Mouse (Mus musculus) CH12.LX (cell line): ENCODE results near the gene Rtp3. TPM values are rescaled to one million over a fixed set of nuclear protein-coding genes. Genes with fewer than 3 reads are reported as not detected.
A peak's percentile ranks its signal among the peaks of the same experiment; 100 is the strongest.

Experiments
- DNase-seq: peaks from one replicate; pipeline ENCODE4 v3.0.0-alpha.2; 2013; ENCODE audit errors: extremely low read depth
- H3K27ac ChIP-seq: 2 replicates; pipeline ENCODE4 v1.5.1; 2012; ENCODE audit warnings: low read depth, mild to moderate bottlenecking, control low read depth, moderate library complexity; ENCODE audit not compliant: insufficient read depth
- H3K27me3 ChIP-seq: replicated peaks from 2 replicates; pipeline ENCODE3; 2012; ENCODE audit warnings: inconsistent platforms
- H3K36me3 ChIP-seq, 2 experiments: replicated peaks in 1 of 2; 2 replicates each; pipeline versions ENCODE3 to v1.6.1; 2012; ENCODE audit warnings: inconsistent platforms in 1 of 2, low read length in 1 of 2, mild to moderate bottlenecking in 1 of 2, mixed read lengths in 1 of 2, moderate library complexity in 1 of 2; ENCODE audit not compliant: control insufficient read depth in 1 of 2, insufficient read depth in 1 of 2
- H3K4me1 ChIP-seq, 2 experiments: 2 replicates each; pipeline ENCODE4 v1.6.1; 2012; ENCODE audit warnings: inconsistent platforms in 1 of 2, moderate library complexity in 1 of 2; ENCODE audit not compliant: insufficient read depth in 2 of 2, control insufficient read depth in 1 of 2
- H3K4me2 ChIP-seq: 2 replicates; pipeline ENCODE4 v1.6.1; 2012; ENCODE audit warnings: low read depth, mild to moderate bottlenecking, control low read depth; ENCODE audit not compliant: poor library complexity, insufficient read depth, severe bottlenecking
- H3K4me3 ChIP-seq, 3 experiments: fragments of 150-350 bp in 1 of 3; sonication (generic) in 1 of 3; replicated peaks in 1 of 3; 2 replicates each; pipeline versions ENCODE3 to v1.5.1; 2011 to 2012; ENCODE audit warnings: low read depth in 2 of 3, low read length in 2 of 3, mild to moderate bottlenecking in 2 of 3, moderate library complexity in 2 of 3, control low read depth in 1 of 3, improper control_type of control experiment in 1 of 3, inconsistent platforms in 1 of 3, mixed read lengths in 1 of 3; ENCODE audit not compliant: poor library complexity in 1 of 3
- H3K79me2 ChIP-seq: replicated peaks from 2 replicates; pipeline ENCODE4 v1.6.1; 2012; ENCODE audit warnings: mild to moderate bottlenecking, moderate library complexity; ENCODE audit not compliant: control insufficient read depth, poor library complexity, insufficient read depth, severe bottlenecking; ENCODE audit errors: extremely low read depth
- H3K9ac ChIP-seq: 2 replicates; pipeline ENCODE4 v1.6.1; 2012; ENCODE audit warnings: low read depth, mild to moderate bottlenecking, control low read depth, moderate library complexity; ENCODE audit not compliant: insufficient read depth
- H3K9me3 ChIP-seq: replicated peaks from 2 replicates; pipeline ENCODE3; 2012; ENCODE audit warnings: low read length, inconsistent platforms, mixed read lengths
- CHD1 ChIP-seq: IDR thresholded peaks from 2 replicates; pipeline ENCODE4 v1.6.1; 2012; ENCODE audit warnings: low read depth, low read length, improper control_type of control experiment, inconsistent platforms
- CHD2 ChIP-seq: IDR thresholded peaks from 2 replicates; pipeline ENCODE4 v1.6.1; 2011; ENCODE audit warnings: low read length, improper control_type of control experiment
- E2F4 ChIP-seq: IDR thresholded peaks from 2 replicates; pipeline ENCODE4 v1.6.1; 2011; ENCODE audit warnings: low read depth, low read length, improper control_type of control experiment; ENCODE audit not compliant: insufficient replicate concordance
- ELF1 ChIP-seq: IDR thresholded peaks from 2 replicates; pipeline ENCODE4 v1.6.1; 2014; ENCODE audit warnings: low read depth, mild to moderate bottlenecking, inconsistent platforms, low read length, improper control_type of control experiment
- GABPA ChIP-seq: IDR thresholded peaks from 2 replicates; pipeline ENCODE4 v1.6.1; 2012; ENCODE audit warnings: low read depth, low read length, improper control_type of control experiment, inconsistent platforms; ENCODE audit not compliant: insufficient replicate concordance
- IRF4 ChIP-seq: IDR thresholded peaks from 2 replicates; pipeline ENCODE4 v1.6.1; 2014; ENCODE audit warnings: low read depth, mild to moderate bottlenecking, inconsistent platforms, low read length, improper control_type of control experiment
- JUN ChIP-seq: IDR thresholded peaks from 2 replicates; pipeline ENCODE4 v1.6.1; 2011; ENCODE audit warnings: low read depth, mild to moderate bottlenecking, low read length, improper control_type of control experiment, moderate library complexity; ENCODE audit not compliant: insufficient read depth
- JUND ChIP-seq: conservative IDR thresholded peaks from 2 replicates; pipeline ENCODE4 v1.6.1; 2011; ENCODE audit warnings: low read depth, low read length, improper control_type of control experiment
- MAFK ChIP-seq: IDR thresholded peaks from 2 replicates; pipeline ENCODE4 v1.6.1; 2011; ENCODE audit warnings: low read length, improper control_type of control experiment; ENCODE audit not compliant: insufficient replicate concordance
- MAX ChIP-seq: IDR thresholded peaks from 2 replicates; pipeline ENCODE4 v1.6.1; 2011; ENCODE audit warnings: low read length, improper control_type of control experiment
- MEF2A ChIP-seq: IDR thresholded peaks from 2 replicates; pipeline ENCODE4 v1.6.1; 2014; ENCODE audit warnings: low read depth, mild to moderate bottlenecking, inconsistent platforms, low read length, improper control_type of control experiment, borderline replicate concordance
- MXI1 ChIP-seq: IDR thresholded peaks from 2 replicates; pipeline ENCODE4 v1.6.1; 2011; ENCODE audit warnings: mild to moderate bottlenecking, low read depth, low read length, improper control_type of control experiment
- MYC ChIP-seq: IDR thresholded peaks from 2 replicates; pipeline ENCODE4 v1.6.1; 2011; ENCODE audit warnings: low read depth, mild to moderate bottlenecking, improper control_type of control experiment, low read length
- NELFE ChIP-seq: IDR thresholded peaks from 2 replicates; pipeline ENCODE4 v1.6.1; 2011; ENCODE audit warnings: low read depth, low read length, improper control_type of control experiment
- RAD21 ChIP-seq: IDR thresholded peaks from 2 replicates; pipeline ENCODE4 v1.6.1; 2011; ENCODE audit warnings: low read depth, mild to moderate bottlenecking, low read length, improper control_type of control experiment, moderate library complexity
- RCOR1 ChIP-seq: conservative IDR thresholded peaks from 2 replicates; pipeline ENCODE4 v1.6.1; 2012; ENCODE audit warnings: low read depth, mild to moderate bottlenecking, inconsistent platforms, low read length, improper control_type of control experiment
- SMC3 ChIP-seq: IDR thresholded peaks from 2 replicates; pipeline ENCODE4 v1.6.1; 2011; ENCODE audit warnings: low read depth, low read length, improper control_type of control experiment
- TCF12 ChIP-seq: IDR thresholded peaks from 2 replicates; pipeline ENCODE4 v1.6.1; 2014; ENCODE audit warnings: low read depth, mild to moderate bottlenecking, inconsistent platforms, low read length, improper control_type of control experiment
- UBTF ChIP-seq: IDR thresholded peaks from 2 replicates; pipeline ENCODE4 v1.6.1; 2012; ENCODE audit warnings: low read depth, mild to moderate bottlenecking, inconsistent platforms, low read length, improper control_type of control experiment, moderate library complexity
- USF2 ChIP-seq: conservative IDR thresholded peaks from 2 replicates; pipeline ENCODE4 v1.6.1; 2011; ENCODE audit warnings: low read depth, low read length, improper control_type of control experiment
- ZC3H11A ChIP-seq: IDR thresholded peaks from 2 replicates; pipeline ENCODE4 v1.6.1; 2012; ENCODE audit warnings: low read depth, mild to moderate bottlenecking, inconsistent platforms, low read length, improper control_type of control experiment
- ZKSCAN1 ChIP-seq: IDR thresholded peaks from 2 replicates; pipeline ENCODE4 v1.6.1; 2012; ENCODE audit warnings: low read depth, inconsistent platforms, low read length, improper control_type of control experiment, borderline replicate concordance
- ZMIZ1 ChIP-seq: IDR thresholded peaks from 2 replicates; pipeline ENCODE4 v1.6.1; 2012; ENCODE audit warnings: low read depth, mild to moderate bottlenecking, inconsistent platforms, low read length, improper control_type of control experiment
- ZNF384 ChIP-seq: IDR thresholded peaks from 2 replicates; pipeline ENCODE4 v1.6.1; 2012; ENCODE audit warnings: low read depth, low read length, improper control_type of control experiment, inconsistent platforms
- dilution Hi-C: fragments of 300-500 bp; cut with MboI; formaldehyde crosslinking; loops from 2 replicates; pipeline ENCODE4 v1.14.3; 2020; ENCODE audit warnings: low sequenced_read_pairs; ENCODE audit not compliant: extremely low pct_unique_long_range_greater_than_20kb, extremely low pct_ligation_motif_present
- in situ Hi-C: fragments of 300-500 bp; cut with MboI; formaldehyde crosslinking; loops from 3 replicates; pipeline ENCODE4 v1.14.3; 2019; ENCODE audit warnings: low sequenced_read_pairs, low pct_ligation_motif_present, low pct_unique_long_range_greater_than_20kb, mixed read lengths
- polyA plus RNA-seq: library from polyadenylated mRNA; unstranded; fragments of >175 nt; gene quantifications from 2 replicates; pipeline ENCODE4 v1.2.1, GENCODE M21; 2012; ENCODE audit warnings: low read depth; ENCODE audit not compliant: insufficient read length
- total RNA-seq, 2 experiments: library from RNA; depleted of rRNA; stranded (reverse); fragments of 300-350 nt in 1 of 2; fragments of >200 nt in 1 of 2; gene quantifications; 2 replicates each; pipeline ENCODE4 v1.2.3; 2012 to 2014

The Rtp3 gene
- total and polyA plus RNA-seq, 3 experiments, result not detected

GRCm38 (mm10) chr9:110999856-111000255 lies 9.5 kb upstream of the Rtp3 start:
- TF ChIP-seq MAFK (no peak), MYC (no peak), SMC3 (no peak), CHD1 (no peak), RAD21 (no peak), JUND (no peak), USF2 (no peak)
- Histone ChIP-seq H3K4me2 (no peak overlapping the region), H3K4me1 (peaks cover 7 to 34% of the 10 kb centered on the region in 2 experiments), H3K79me2 (no peaks in the 10 kb centered on the region), H3K9ac (no peak overlapping the region), H3K27ac (no peak overlapping the region), H3K9me3 (no peaks in the 10 kb centered on the region), H3K27me3 (no peaks in the 10 kb centered on the region), H3K36me3 (no peaks in the 10 kb centered on the region), H3K4me3 (no peak overlapping the region)
- in situ Hi-C loops, result loop anchor here (5.0 kb wide), 1 partner anchor 62 kb away; no protein-coding TSS in a partner anchor
- no peak for DNase-seq
- dilution Hi-C loops, result no loop called here

DNA sequence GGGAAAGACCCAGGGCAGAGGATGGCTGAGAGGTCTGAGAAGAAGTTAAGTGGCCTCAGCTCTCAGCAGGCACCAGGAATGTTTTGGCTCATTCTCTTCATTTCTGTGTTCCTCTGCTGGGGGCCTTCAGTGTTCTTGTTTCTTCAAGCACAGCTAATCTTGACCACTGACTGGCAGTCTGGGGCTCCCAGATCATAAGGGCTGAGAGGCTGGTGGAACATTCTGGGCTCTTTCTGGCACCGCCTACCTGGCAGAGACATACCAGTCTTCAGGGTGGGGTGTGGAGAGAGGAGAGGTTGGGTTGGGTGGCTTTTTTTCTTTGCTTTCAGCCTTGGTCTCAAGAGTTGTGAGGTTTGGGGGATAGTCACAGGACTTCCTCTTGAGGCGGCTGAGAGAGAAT lies 8.7 kb upstream of the Rtp3 start:
- Histone ChIP-seq H3K4me1 (peaks cover 7 to 41% of the 10 kb centered on the region in 2 experiments), H3K79me2 (no peaks in the 10 kb centered on the region), H3K27ac (no peak overlapping the region), H3K4me2 (no peak overlapping the region), H3K9ac (no peak overlapping the region), H3K27me3 (no peaks in the 10 kb centered on the region), H3K9me3 (no peaks in the 10 kb centered on the region), H3K36me3 (no peaks in the 10 kb centered on the region), H3K4me3 (no peak overlapping the region)
- in situ Hi-C loops, result loop anchor here (5.0 kb wide), 1 partner anchor 63 kb away; no protein-coding TSS in a partner anchor
- TF ChIP-seq UBTF (no peak), GABPA (no peak), E2F4 (no peak), MAX (no peak), CHD2 (no peak), SMC3 (no peak), MXI1 (no peak), MYC (no peak)
- no peak for DNase-seq
- dilution Hi-C loops, result no loop called here

- Histone ChIP-seq H3K4me1 (peaks cover 4 to 43% of the 10 kb centered on the region in 2 experiments; a peak in 3 of 4 replicates), H3K79me2 (no peaks in the 10 kb centered on the region), H3K4me2 (no peak overlapping the region), H3K27ac (no peak overlapping the region), H3K4me3 (no peak overlapping the region), H3K27me3 (no peaks in the 10 kb centered on the region), H3K36me3 (no peaks in the 10 kb centered on the region), H3K9me3 (no peaks in the 10 kb centered on the region), H3K9ac (no peak overlapping the region)
- in situ Hi-C loops, result loop anchor here (5.0 kb wide), 1 partner anchor 65 kb away; no protein-coding TSS in a partner anchor
- peak; percentile 93 for DNase-seq
- dilution Hi-C loops, result no loop called here
- no peak for TF ChIP-seq GABPA
- no peak for TF ChIP-seq TCF12
- TF ChIP-seq ZC3H11A, result peak; percentile 68; the same call in 1 of the 2 replicates
- peak; percentile 92 for TF ChIP-seq ELF1
- TF ChIP-seq NELFE, result peak; percentile 81; the same call in 1 of the 2 replicates
- TF ChIP-seq ZMIZ1, result no peak
- TF ChIP-seq ZNF384, result 0 out of 2 replicates have a peak, but pooled peaks have one; percentile 9
- TF ChIP-seq ZKSCAN1, result no peak
- TF ChIP-seq IRF4, result peak; percentile 47; the same call in 1 of the 2 replicates
- TF ChIP-seq E2F4, result no peak
- peak; percentile 10; the same call in 1 of the 2 replicates for TF ChIP-seq JUN
- 0 out of 2 replicates have a peak, but pooled peaks have one; percentile 34 for TF ChIP-seq MEF2A
- TF ChIP-seq USF2, result no peak
- no peak for TF ChIP-seq RCOR1
- peak; percentile 95; the same call in 1 of the 2 replicates for TF ChIP-seq MYC
- peak; percentile 97 for TF ChIP-seq SMC3
- TF ChIP-seq RAD21, result peak; percentile 99
Observed at GRCm38 (mm10) chr9:110997245-110997644, 6.9 kb upstream of the Rtp3 start.
